Mouse (Mus musculus) frontal cortex, postnatal 14 days (tissue): ENCODE results near the gene Il6ra.

Source experiments
- DNase-seq, 2 experiments: peaks; one replicate each; pipeline ENCODE4 v3.0.0; 2022; ENCODE audit warnings: low spot score in 2 of 2

Il6ra gene

DNA sequence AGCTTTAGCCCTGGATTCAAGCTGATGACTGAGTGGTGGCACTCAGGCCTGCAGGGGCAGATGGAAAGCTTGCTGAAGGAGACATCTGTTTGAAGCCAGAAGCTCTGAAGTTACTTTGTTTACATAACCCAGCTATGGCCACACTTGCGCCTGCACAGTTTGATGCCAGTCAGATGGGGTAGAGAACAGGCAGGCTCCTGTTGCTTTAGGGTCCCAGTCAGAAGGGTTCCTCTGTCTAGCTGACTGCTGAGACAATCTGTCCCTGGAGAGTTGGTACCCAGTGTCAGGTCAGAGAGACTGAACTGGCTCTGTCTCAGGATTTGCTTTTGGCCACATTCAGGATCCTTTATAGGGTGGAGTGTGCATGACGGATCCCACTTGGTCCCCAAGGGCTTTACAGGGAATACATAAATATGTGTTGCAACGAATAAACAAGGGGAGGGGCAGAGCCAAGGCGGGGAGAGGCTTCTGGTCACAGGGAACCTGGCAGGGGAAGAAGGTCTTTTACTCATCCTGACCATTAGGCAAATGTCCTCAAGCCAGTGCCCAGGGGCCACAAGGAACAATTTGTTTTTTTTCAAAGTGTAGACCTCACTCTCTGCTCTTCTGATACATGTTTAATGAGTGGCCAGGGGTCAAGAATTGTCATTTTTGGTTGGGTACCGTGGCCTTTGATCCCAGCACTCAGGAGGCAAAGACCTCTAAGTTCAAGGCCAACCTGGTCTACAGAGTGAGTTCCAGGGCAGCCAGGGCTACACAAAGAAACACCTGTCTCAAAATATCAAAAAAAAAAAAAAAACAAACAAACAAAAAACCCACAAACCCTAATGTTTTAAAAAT lies 3.1 kb downstream of the Il6ra start:
- DNase-seq = no peak

DNA sequence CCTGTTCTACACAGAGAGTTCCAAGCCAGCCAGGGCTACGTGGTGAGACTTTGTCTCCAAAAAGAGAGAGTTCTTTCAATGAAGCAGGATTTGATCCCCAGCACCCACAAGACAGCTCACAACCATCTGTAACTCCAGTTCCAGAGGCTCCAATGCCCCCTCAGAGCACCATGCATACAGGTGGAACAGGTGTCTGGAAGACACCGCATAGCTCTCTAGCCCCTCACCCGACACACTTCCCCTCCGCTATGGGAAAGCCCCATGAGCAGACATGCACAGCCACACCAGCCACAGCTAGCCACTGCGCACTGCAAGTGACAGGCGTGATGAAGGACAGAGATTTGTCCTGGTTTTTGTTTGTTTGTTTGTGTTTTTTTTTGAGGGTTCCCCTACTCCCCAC lies 4.2 kb downstream of the Il6ra start:
- DNase-seq = no peak

DNA sequence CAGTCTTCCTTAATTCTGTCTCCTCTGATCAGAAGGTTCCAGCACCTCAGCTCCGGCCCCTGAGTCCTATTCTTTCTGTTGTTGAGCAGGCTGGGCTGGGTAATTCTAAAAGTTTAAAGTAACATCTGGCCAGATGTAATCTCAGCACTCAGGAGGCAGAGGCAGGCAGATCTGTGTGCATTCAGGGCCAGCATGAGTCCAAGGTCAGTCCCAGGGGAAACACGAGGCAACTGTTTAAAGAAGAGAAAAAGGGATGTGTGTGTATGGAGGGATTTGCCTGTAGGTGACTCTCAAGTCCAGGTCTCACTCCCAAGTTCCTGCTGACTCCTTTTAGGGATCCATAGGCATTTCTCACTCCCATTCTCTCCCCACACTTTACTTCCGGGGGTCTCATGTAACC lies 5.2 kb downstream of the Il6ra start:
- DNase-seq = no peak

- no peak for DNase-seq
These were observed 13.5 kb downstream of the Il6ra start for GRCm38 (mm10) chr3:89899511-89899908.

GRCm38 (mm10) chr3:89898870-89899510 lies 14.0 kb downstream of the Il6ra start:
- DNase-seq = no peak

GRCm38 (mm10) chr3:89898011-89898410 lies 15.0 kb downstream of the Il6ra start:
- DNase-seq = no peak

DNA sequence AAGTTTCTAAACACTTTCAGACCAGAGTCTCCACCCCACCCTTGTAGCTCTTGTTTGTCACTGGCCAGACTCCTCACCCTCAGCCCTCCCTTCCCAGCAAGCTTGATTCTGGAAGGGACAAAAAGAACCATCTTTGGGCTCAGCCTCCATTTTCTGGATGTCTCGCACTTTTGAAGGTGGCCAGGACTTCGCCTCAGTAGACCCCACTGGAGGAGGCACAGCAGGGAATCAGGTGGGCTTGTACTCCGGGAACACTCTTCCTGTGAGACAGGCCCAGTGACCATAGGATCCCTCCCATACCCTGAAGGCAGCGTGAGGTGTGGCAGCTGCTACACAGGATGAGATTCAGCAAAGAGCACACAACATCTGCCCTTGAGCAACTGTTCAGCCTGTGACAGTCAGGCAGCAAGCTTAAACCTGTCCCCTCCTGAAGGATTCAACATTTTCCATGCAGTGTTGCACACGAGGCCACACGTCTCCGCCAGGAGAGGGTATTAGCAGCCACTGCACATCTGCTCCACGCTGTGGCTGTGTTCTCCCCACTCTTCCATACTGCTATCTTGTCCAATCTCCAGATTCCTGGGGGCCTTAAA lies 15.7 kb downstream of the Il6ra start:
- no peak for DNase-seq

DNA sequence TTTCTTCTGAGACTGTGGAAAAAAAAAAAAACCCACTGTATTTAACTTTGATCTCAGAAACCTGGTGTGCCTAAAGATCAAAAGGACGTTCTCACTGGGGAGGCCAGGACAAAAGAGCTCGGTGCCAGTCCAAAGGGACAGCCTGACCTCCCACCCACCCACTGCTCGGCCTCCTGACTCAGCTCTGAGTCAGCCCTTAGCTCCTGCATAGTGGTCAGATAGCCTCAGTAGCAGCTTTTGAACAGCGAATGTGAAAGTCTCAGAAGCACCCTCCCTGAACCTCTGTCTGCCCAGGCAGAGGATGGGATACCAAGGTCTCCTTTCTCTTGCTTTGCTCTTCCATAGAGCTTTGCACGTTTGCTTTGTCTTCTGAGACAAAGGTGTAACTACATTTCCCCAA lies 16.4 kb downstream of the Il6ra start:
- DNase-seq = no peak

GRCm38 (mm10) chr3:89892517-89893106 lies 20.4 kb downstream of the Il6ra start:
- DNase-seq = no peak

GRCm38 (mm10) chr3:89891696-89892095 lies 21.3 kb downstream of the Il6ra start:
- no peak for DNase-seq

DNA sequence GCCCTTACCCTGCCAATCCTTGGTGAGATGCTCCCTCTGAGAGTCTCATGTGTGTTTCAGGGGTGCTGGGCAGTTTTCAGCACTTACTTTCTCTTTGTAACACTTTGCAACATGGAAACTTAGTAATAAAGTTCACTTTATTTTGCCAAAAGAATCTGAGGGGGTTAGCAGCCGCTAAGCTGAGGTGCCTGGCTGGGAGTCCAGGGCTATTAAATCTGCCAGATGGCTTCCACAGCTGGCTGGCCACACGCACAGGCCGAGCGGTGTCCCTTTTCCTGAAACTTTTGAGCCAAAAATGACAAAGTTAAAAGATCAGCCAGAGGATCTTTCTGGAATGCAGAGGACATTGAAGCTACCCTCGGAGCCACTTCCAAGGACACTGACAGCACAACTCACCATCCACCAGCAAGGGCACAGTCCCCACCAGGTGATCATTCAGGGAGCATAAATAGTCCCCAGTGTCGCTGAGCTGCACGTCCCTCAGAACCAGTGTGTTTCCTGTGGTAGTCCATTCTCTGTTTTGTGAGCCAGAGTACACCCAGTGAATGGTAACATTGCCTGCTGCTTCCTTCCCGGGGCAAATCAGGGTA lies 23.1 kb downstream of the Il6ra start:
- DNase-seq = no peak

GRCm38 (mm10) chr3:89887582-89888230 lies 25.3 kb downstream of the Il6ra start:
- DNase-seq = no peak

DNA sequence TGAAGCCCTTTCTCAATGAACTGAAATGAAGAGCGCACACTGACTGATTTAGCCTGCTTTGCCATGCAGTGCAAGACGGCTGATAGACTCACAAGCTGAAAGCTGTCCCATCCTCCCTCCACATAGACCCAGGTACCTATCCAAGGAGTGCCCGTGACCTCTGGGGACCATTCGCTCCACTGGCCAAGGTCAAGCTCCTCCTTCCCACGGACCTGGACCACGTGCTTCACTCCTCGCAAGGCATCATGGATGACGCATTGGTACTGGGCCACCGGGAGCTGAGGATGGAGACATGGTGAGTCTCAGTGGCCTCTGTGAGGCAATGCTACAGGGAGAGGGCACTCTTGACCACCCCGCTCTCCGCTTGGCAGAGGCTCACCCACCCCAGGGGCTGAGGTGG lies 27.2 kb downstream of the Il6ra start:
- no peak for DNase-seq

- no peak for DNase-seq
These were observed 29.4 kb downstream of the Il6ra start for GRCm38 (mm10) chr3:89883582-89884041.

DNA sequence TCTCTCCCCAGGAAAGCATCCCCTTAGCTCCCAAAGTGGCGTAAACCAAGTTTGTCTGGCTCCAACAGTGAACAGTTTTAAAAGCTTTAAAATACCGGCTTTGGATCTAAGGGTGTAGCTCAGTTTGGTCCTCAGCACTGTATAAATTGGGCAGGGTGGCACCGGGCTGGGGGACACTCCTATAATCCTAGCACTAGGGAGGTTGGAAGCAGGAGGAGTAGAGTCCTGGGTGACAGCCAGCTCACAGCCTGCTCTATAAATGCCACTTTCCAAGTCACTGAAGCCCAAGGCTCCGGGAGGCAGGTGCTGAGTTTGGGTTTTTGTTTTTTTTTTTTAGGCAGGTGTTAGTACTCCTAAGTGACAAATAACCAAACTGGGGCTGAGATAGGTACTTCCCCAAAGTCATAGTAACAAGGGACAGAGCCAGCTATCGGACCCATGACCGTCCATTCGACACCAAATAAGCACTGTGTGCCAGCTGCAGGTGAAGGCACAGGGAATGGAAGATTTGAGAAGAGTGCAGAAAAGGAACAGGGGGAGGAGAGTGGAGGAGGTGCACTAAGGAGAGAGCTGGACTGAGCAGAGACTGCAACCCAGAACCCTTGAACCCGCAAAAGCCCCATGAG lies 30.3 kb downstream of the Il6ra start:
- DNase-seq = no peak

GRCm38 (mm10) chr3:89880036-89880851 lies 32.8 kb downstream of the Il6ra start:
- no peak for DNase-seq

GRCm38 (mm10) chr3:89879326-89879725 lies 33.7 kb downstream of the Il6ra start:
- DNase-seq = no peak

- no peak for DNase-seq
These were observed 34.5 kb downstream of the Il6ra start for GRCm38 (mm10) chr3:89878456-89878855.

DNA sequence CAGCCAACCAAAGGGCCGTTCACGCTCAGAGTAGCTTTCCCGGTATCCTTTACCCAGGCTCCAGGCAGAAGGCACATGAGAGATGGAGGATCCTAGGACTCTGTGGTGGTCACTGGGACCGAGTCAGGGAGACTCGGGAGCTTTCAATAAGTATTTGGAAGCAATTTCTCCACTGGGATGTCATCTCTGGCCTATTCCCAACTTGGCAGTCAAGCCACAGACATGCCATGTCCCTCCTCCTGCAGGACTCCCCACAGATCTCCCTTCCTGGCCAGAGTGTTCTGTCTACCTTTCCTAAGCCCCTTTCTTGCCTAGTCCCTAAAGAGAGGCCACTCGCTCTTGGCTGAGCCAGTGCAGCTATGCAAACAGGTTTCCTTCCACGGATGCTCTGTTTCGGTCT lies 35.9 kb downstream of the Il6ra start:
- no peak for DNase-seq

GRCm38 (mm10) chr3:89876469-89876868 lies 36.5 kb downstream of the Il6ra start:
- DNase-seq = no peak
